Mouse (Mus musculus) c-Kit-positive CD71-positive TER-119-positive erythroid progenitor cells, embryonic 14.5 days (primary cell): ENCODE results near the gene Sumo3.

Experiments
- DNase-seq: peaks from one replicate; pipeline ENCODE4 v3.0.0-alpha.2; 2013; ENCODE audit warnings: low spot score

Sumo3 gene

DNA sequence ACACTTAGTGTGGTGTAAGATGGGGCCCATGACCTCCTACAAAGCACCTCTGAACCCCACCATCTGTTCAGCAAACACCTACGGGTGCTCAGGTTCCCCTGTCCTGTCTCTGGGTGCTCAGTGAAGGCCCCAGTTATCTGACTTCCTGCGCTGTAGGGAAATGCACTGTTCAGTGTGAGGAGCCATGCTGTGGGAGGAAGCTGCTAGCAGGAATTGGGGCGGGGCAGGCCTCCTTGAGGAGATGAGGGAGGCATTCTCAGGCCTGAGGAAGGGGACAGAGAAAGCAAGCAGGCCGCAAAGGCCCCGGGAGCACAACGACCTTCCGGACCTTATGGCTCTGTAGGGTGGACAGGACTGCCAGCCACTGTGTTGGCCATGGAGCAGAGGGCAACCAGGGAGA lies 16.8 kb upstream of the Sumo3 start:
- DNase-seq, result no peak

DNA sequence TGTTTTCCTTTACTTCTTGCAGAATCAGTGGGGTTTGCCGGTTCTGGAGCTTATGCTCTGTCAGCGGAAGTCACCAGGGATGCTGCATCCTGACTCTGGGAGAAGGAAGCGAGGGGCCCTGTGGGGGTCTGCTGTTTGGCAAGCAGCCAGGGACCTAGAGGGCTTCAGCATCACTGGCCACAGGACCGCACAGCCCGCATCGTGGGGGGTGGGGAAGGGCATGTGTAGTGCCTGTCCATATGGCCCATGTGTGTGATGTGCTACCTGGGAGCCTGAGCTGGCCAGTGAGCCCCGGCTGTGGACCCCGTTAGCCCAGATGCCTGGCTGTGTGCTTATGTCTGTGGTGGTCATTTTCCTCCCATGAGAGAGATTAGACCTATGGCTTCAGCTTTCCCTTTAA lies 16.1 kb upstream of the Sumo3 start:
- no peak for DNase-seq

DNA sequence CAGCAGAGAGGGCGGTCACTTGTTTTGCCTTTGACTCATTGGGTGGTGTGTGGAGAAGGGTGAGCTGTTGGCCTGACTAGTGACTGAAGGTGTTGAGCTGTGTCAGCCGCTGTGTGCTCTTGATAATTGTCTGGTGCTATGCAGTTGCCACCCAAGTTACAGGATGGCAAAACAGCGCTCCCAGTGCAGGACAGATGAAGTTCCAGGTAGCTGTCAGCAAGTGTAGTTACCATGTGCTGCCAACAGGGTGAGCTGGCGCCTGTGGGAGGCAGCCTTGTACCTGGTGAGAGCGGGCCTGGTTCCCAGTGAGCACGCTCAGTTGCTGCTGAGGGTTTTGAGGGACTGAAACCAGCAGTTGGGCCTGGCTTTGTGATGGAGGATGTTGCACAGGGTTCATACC lies 15.1 kb upstream of the Sumo3 start:
- peak; percentile 79 for DNase-seq

DNA sequence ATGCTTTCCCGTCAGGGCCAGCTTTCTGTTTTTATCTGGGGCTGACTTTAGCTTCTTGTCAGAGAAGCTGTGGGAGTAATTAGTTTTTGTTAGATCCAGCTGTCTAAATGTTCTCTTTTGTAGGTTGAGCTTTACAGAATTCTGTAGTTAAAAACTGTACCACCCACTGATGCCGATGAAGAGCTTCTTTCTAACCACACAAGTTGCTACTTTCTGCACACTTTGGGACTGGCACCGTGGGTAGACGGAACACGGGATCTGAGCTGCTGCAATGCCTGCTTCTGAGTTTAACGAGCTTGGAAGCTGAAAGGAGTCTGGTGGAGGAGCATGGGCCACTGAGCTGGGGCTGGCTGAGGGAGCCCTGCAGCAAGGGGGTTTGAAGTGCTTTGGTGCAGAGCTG lies 14.4 kb upstream of the Sumo3 start:
- no peak for DNase-seq

DNA sequence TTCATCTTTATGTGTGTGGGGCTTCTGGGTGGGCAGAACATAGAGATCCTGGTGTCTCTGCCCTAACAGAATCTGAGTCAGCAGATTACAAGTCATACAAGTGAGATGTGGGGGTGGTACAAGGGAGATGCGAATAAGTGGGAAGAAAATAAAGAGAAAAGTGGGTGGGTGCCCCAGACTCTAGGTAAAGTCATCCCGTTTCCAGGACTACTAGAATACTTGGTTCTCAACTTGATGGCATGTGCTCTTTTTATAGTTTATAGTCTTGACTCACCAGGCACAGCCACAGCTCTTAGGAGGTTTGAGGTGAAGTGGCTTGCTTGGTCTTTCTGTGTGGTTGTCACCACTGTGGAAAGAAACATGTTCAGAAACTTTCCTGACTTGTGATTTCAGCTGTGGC lies 9.8 kb upstream of the Sumo3 start:
- DNase-seq, result no peak

DNA sequence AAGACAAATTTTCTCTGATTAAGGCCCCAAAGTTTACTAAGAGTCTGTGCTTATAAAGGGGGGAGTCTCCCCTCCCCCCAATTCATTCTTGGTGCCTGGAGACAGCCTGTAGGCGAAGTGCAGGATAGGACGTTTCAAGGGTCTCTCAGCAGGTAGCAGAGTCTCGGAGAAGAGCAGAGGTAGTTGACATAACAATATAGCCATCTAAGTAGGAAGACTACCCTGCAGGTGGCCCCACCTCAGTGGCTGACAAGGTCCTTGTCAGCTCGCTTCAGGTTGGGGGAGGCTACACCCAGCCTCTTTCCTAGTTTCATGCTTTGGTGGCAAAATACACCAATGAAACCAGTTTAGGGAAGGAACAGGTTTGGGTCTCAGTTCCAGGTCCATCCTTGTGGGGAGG lies 2.9 kb upstream of the Sumo3 start:
- DNase-seq, result no peak

DNA sequence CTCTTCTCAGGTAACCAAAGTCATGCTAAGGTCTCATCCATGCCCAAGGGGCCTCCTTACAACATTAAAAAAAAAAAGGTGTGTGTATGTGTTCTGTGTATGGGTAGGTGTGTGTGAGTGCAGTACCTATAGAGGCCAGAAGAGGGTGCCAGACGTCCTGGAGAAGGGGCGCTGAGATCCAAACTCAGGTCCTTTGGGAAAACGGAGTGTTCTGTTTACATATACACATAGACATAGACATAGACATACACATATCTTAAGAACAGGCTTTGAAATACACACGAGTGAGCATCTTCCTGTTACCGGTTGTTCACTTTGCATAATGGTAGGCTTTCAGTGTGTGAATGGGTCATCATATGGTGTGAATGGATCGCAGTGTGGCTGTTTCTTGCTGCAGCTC lies 1.8 kb upstream of the Sumo3 start:
- DNase-seq, result no peak

DNA sequence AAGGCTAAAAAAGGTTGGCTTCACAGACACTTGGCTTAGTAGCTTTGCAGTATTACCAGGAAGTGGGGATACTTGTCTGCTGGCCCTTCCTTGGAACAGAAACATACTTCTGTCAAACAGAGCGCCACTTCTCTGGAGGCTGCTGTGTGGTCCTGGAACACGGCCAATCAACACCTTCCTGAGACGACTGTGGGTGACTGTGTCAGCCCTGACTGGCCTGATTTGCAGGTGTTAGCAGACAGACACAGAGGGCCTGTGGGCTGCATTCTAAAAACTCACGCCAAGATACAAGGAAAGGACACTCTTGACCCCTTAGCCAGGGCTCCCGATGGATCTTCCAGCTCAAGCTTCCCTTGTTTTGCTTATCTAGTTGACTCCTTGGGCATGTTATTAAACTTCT lies 939 bp upstream of the Sumo3 start:
- no peak for DNase-seq

DNA sequence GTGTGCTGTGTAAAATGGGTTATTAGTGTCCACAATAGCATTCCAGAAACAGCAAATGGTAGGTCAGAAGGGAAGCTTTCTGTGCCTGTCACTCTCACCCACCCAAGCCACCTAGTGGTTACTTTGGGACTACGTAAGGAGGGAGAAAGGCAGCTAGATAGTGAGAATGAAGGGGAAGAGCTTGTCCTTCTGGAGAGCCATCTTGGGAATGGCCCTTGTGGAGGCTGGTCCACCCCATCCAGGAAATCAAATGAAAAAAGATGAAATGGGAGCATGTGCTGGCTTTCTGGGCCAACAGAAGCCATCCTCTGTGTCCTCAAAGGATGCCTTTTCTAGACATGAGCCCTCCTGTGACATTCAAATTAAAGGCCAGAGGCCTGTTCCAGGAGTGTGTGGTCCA lies 529 bp upstream of the Sumo3 start:
- no peak for DNase-seq

DNA sequence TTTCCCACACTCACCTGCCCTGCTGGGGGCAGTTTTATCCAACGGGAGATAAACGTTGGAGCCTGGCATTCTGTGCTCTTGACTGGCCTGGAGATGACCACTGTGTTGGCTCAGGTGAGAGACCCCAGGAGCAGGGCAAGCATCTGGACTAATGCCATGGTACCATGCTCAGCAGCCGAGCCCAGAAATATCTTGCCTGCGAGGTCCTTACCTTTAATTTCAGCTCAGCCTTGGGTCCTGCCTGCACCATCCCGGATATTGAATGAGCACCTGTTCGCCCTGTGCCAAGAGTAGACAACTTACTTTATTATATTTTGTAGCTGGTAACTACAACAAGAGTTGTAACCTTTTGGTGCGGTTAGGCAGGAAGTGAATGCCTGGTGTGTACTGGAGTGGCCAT lies 958 bp downstream of the Sumo3 start:
- no peak for DNase-seq

DNA sequence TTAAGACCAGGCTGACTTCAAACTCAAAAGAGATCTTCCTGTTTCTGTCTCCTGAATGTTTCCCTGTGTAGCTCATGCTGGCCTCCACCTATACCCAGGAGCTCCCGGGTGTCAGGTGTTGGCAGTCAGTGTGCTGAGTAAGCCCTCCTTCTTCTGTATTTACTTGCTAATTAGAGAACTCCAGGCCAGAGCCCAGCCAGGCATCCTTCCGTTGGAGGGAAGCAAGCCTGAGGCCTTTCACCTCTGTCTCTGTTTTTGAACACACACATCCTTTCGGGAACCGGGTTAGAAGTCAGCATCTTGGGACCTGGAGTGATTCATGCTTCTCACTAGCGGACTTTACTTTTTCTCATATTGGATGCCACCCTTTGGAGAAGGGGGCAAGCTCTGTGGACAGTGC lies 1.5 kb downstream of the Sumo3 start:
- DNase-seq, result no peak

DNA sequence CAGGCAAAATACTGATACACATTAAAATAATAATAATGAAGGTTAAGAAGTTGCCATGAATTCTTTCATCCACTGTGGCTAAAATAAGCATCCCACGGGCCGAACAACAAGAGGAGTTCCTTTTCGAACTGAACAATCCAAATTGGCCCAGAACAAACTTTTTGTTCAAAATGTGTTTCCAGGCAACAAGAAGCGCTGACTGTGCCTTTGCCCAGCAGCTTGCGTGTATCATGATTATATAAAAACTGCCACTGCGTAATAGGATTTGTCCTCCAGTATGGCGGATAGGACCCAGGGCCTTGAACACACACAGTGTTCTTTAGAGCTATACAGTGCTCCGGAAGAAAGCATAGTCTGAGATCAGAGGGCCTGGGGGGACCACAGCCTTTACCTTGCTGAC lies 2.7 kb downstream of the Sumo3 start:
- DNase-seq, result no peak

DNA sequence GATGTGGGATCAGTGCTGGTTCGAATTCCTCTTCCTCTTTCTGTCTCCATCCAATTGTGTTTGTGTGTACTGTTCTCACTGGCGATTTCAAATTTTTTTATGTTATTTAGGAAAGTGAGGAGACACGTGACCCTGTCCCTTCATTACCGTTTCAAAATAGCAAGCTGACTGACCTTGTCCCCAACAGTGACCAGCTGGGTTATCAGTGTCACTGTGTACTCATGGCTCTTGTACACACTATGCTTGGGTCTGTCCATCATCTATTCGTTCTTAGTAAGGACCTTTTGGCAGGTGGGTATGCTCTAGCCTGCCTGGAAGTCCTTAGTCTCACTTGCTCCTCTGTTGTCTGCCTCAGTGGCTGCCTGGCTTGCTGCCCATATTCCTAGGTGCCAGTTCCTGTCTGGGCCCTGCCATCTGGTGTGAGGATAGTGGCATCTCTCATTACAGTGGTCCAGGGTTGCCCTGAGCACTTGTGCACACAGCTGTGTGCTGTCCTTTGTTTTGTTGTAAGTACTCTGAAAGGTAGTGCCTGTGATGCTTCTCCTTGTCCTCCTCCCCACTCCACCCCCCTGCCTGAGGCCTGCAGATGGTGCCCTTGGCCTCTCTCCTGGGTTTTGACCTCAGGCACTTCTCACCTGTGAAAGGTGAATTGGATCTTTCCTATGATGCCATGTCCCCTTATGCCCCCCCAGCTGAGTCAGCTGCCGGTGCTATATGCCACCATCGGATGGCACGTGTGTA lies 4.5 kb downstream of the Sumo3 start:
- no peak for DNase-seq

DNA sequence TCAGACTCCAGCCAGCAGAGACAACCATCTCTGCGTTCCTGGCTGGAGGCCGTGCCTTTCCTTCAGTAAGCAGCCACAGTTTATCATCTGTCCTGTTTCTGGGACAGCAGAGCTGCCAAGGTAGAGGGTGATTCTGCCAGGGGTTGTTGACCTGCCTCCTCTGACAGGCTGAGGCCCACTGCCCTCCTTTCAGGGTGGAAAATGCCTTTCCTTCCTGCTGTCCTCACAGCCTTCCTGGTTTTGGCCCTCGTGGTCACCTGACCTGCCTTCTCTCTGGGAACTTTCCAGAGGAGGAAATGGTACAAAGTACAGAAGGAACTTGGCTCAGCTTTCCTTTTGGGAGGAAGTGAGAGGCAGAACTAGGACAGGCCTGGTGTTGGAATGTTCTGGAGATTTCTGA lies 7.5 kb downstream of the Sumo3 start:
- DNase-seq, result no peak

DNA sequence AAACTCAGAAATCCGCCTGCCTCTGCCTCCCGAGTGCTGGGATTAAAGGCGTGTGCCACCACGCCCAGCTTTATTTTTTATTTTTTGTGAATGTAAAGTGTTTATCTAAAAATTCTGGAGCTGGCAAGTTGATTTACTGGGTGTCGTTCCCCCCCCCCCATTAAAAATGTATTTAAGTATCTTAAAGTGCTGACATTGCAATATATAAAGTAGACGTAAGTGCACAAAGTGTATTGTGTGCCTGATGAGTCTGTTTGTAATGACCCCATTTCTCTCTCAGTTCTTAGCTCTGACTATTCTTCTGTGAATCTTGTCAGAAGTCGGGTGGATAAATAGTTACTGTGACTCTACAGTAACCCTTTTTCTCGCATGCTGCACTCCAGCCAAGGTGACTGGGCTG lies 9.8 kb downstream of the Sumo3 start:
- DNase-seq, result no peak

DNA sequence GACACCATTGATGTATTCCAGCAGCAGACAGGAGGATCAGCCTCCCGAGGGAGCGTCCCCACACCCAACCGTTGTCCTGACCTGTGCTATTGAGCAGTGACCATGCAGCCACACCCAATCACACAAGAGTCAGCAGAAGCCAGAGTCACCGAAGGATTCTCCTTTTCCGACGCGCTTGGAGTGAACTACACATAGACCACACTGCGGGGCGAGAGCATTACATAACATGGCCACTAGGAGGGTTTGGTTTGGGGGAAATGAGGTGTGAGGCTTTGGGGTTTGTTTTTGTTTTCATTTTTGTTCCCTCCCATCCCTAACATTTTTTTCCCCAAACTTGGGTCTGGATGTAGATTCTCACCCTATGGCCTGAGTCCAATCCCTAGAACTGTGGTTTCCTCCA lies 10.3 kb downstream of the Sumo3 start:
- DNase-seq, result no peak

DNA sequence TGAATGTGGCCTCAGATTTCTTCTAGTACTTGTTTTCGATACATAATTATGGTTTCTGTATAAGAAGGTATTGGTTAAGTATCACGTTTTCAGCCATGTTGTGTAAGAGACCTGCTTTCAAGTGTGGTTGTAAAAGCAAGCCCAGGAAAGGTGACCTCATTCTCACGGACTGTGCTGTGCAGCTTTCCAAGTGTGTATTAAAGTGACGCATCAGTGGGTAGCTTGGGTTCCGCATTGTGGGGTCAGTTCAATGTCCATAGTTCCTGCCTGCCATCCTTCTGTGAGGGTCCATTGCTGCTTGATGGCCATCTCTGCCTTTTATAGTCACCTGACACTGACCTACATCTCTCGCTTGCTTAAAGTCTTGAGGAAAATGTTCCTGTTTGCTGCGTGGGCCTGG lies 11.0 kb downstream of the Sumo3 start:
- DNase-seq, result no peak

DNA sequence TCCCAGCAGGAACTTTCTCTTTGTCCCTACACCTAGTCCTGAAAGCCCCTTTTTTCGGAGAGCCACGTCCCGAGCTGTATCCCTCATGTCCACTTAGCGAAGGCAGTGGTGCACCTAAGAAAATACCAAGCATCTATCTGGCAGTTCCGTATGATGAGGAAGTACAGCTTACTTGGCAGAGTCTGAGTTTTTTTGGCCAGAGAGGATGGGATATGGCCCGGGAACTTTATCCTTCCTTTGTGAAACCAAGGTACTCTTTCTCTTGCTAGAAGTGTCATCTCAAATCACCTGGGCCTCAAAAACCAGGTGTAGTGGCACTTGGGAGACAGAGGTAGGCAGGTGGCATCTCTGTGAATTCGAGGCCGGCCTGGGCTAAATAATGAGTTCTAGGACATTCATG lies 15.6 kb downstream of the Sumo3 start:
- no peak for DNase-seq

DNA sequence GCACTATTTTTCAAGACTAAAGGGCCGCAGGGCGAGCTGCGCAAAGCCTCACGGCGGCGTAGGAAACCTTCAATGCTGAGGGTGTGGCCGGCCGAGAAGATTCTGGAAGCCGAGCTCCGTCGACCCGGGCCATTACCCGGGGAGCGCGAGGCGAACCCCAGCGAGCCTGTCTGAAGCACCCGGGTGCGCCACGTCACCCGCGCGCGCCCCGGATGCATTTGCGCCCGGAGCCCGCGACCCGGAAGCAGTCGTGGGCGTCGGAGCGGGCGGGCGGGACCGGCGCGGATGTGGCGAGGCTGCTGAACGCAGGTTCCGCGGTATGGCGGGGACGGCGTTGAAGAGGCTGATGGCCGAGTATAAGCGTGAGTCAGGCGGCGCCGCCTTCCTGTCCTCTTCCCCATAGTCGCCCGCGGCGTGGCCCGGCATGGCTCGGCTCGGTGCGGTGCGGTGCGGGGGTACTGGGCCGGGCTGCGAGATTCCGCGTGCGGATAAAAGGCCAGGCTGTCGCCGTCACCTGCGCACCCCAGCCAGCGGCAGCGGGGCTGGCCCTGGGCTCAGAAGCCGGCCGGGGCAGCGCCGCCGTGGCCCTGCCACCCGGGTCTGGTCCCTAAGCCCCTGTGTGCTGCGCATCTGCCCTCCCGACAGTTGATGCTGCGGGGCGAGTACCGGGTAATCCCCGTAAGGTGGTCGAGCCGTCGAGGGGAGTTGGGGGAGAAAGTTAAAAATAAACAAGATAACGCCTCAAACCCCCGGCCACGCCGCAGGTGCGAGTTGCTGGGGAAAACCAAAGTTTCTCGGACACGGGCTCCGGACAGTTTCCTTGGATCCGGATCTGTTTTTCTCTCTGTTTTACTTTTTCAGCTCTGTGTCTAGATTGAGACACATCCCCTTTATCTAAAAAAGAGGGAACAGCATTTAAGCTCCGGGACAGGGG lies 16.4 kb downstream of the Sumo3 start, which contains the start of gene Ube2g2:
TSS of gene Ube2g2 (plus strand) at position 221 of the 934 bp plus-strand sequence.
- DNase-seq, result peak; percentile 92

DNA sequence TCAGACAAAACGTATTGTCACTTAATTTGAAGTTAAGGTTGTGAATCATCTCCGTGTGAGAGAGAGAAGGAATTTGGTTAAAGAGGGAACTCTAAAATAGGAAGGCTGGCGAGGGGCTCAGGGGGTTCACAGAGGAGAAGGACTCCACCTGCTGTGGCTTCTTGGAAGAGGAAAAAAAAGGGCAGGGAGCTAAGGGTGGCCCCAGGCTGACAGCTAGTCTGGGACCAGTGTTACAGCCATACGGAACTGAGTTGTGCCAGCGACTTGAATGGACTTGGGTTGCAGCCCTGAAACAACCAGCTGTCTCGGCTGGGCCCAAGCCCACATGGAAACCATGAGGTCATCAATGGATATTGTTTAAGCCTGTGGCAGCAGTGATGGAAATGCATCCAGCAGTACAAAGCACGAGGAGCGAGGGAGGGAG lies 17.2 kb downstream of the Sumo3 start:
- DNase-seq, result no peak

DNA sequence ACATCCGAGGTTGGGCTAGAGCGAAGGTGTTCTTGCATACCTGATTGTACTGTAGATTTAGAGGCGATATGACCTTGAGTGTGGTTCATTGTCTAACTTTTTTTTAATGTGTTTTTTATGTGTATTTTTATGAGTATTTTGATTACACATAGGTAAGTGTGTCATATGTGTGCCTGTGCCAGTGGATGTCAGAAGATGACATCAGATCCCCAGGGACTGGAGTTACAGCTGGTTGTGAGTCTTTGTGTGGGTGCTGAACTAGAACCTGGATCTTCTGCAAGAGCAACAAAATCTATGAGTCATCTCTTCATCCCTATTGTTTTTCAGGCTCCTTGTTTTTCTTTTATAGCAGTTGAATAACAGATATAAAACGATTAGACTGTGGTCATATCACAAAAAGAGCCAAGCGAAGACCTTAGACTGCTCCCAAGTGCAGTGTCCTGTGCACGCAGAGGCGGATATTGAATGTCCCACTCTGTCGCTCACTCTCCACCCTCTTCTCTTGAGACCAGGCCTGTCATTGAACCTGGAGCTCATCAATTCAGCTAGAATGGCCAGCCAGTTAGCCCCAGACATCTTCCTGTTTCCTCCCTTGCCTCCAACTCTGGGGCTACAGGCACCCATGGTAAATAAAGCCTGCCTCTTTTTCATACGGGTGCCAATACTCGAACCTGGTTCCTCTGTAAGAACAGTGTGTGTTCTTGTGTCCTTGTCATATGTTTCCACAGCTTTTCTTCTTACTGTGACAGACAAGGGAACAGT lies 17.9 kb downstream of the Sumo3 start:
- no peak for DNase-seq

DNA sequence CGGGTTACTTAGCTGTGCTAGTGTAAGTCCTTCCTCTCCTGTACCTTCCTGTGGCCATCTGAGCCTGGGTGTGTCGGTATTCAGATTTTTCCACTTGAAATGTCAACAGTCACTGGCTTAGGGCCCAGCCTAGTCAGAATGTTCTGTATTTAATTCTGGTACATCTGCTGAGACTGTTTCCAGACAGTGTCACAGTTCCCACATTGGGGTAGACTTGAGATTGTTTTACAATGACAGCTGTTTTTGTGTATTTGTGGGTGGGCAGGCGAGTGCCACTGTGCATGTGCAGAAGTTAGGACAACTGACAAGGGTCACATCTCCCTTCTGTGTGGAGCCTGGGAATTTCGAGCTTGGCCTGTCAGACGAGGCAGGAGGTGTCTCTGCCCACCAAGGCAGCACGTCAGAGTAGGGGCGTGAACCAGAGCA lies 18.7 kb downstream of the Sumo3 start:
- DNase-seq, result no peak

DNA sequence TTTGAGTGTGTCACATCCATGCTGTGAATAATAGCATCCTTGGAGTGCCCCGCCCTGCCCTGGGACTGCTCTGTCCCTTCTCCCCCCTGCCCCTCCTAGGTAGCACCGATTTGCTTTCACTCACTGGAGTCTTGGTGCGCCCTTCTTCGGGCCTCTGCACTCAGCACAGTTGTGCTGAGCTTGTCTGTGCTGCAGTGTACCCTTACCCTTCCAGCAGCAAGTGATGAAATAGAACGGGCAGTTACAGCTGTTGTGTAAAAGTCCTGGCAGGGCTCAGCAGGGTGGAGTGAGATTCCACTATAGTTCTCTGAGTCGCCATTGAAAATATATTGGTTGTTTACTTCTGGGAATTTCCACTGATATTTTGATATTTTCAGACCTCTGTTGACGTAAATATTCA lies 20.1 kb downstream of the Sumo3 start:
- DNase-seq, result no peak
